Comparison of ENCODE assay signal across 9 mouse cellular contexts in genomic region chr8:105157555-105157954, GRCm38 (mm10). TPM values are rescaled to one million over a fixed set of nuclear protein-coding genes. Genes with fewer than 3 reads are reported as not detected.
DNase-seq lines count a peak whose midpoint lies in the region; ATAC-seq and TF ChIP-seq lines count a peak whose summit lies in the region.
"Had no signal": no experiment of that assay in that cellular context is flagged by ENCODE, and none has a peak within 500 bp of the region (broad histone marks: within the 10 kb centered on the region; RNA-seq: fewer than 3 reads in every experiment).

No protein-coding gene starts in this region.

- WGBS in liver, adult 2 months = 51% methylated on average over 10 of the region's 10 CpGs
- WGBS in liver, embryonic 12.5 days (ENCODE audit: insufficient replicate concordance) = 36% methylated on average over 10 of the region's 10 CpGs
- 48% methylated on average over 10 of the region's 10 CpGs for WGBS in lung, embryonic 14.5 days

- H3K4me3 ChIP-seq in liver, adult 2 months (ENCODE audit: insufficient read depth, low read depth, low read length) = no peak overlapping the region
- no peak overlapping the region for H3K4me3 ChIP-seq in liver, embryonic 12.5 days
- no peak overlapping the region for H3K4me3 ChIP-seq in lung, embryonic 14.5 days (ENCODE audit: low read depth, low read length)
- H3K4me3 ChIP-seq: midbrain, embryonic 12.5 days had no signal

- H3K4me2 ChIP-seq in liver, embryonic 12.5 days = no peak overlapping the region
- H3K4me2 ChIP-seq in lung, embryonic 14.5 days = no peak overlapping the region
- H3K4me2 ChIP-seq: midbrain, embryonic 12.5 days had no signal

- no peaks in the 10 kb centered on the region for H3K27me3 ChIP-seq in liver, adult 2 months (ENCODE audit: control insufficient read depth, insufficient read depth, low read length)
- peaks cover 26% of the 10 kb centered on the region for H3K27me3 ChIP-seq in liver, embryonic 12.5 days (replicated peaks)
- peaks cover 1% of the 10 kb centered on the region; the same call in 1 of the 2 replicates for H3K27me3 ChIP-seq in lung, embryonic 14.5 days (ENCODE audit: insufficient read depth, low read length)
- no peaks in the 10 kb centered on the region for H3K27me3 ChIP-seq in splenic B cell, adult 2 months (ENCODE audit: control insufficient read depth, insufficient read depth, low read length, poor library complexity, severe bottlenecking)

- no peak for TF ChIP-seq POLR2A in liver, adult 2 months (IDR thresholded peaks at IDR 0.05; ENCODE audit: extremely low read depth, insufficient read depth, low read length)

- H3K79me2 ChIP-seq in liver, adult 2 months (ENCODE audit: control insufficient read depth, insufficient read depth, low read length) = no peaks in the 10 kb centered on the region

- TF ChIP-seq CTCF in liver, adult 2 months (IDR thresholded peaks at IDR 0.05; ENCODE audit: low read depth, low read length) = peak; percentile 87
- TF ChIP-seq CTCF in lung, embryonic 14.5 days (IDR thresholded peaks at IDR 0.05; ENCODE audit: low read depth) = peak; percentile 71

- peaks cover 5% of the 10 kb centered on the region; the same call in 1 of the 2 replicates for H3K4me1 ChIP-seq in liver, adult 2 months (ENCODE audit: control insufficient read depth, insufficient read depth, low read length)
- H3K4me1 ChIP-seq in liver, embryonic 12.5 days = 0 out of 2 replicates have a peak, but pooled peaks cover 5% of the 10 kb centered on the region
- no peaks in the 10 kb centered on the region for H3K4me1 ChIP-seq in lung, embryonic 14.5 days (ENCODE audit: insufficient read depth)

- H3K27ac ChIP-seq in liver, adult 2 months (replicated peaks; ENCODE audit: insufficient read depth, low read depth, low read length) = no peak overlapping the region
- H3K27ac ChIP-seq in liver, embryonic 12.5 days = no peak overlapping the region
- H3K27ac ChIP-seq in lung, embryonic 14.5 days (ENCODE audit: low read depth) = no peak overlapping the region
- H3K27ac ChIP-seq: midbrain, embryonic 12.5 days had no signal

- DNase-seq in adrenal gland, adult (ENCODE audit: inconsistent age in 2 of 2, low spot score in 1 of 2) = peak; percentile 69 to 86
- no peak for DNase-seq in adrenal gland, postnatal 4 days (ENCODE audit: low spot score in 2 of 2)
- peak; percentile 33 for DNase-seq in liver, adult 2 months (ENCODE audit: extremely low read depth, low read depth, low spot score)
- peak; percentile 35 for DNase-seq in forelimb bud, embryonic 11.5 days (ENCODE audit: low read depth, low spot score)
- peak; percentile 68 for DNase-seq in lung, embryonic 14.5 days
- peak; percentile 82 for DNase-seq in splenic B cell, adult 2 months (ENCODE audit: low read depth, low spot score)
- no peak for DNase-seq in urinary bladder, adult 2 months (ENCODE audit: low spot score)

- H3K36me3 ChIP-seq in liver, adult 2 months (ENCODE audit: control insufficient read depth, insufficient read depth, low read length) = no peaks in the 10 kb centered on the region
- H3K36me3 ChIP-seq in liver, embryonic 12.5 days = no peaks in the 10 kb centered on the region
- H3K36me3 ChIP-seq in lung, embryonic 14.5 days (ENCODE audit: insufficient read depth) = no peaks in the 10 kb centered on the region
- H3K36me3 ChIP-seq in splenic B cell, adult 2 months (ENCODE audit: control insufficient read depth, insufficient read depth, low read length, poor library complexity, severe bottlenecking) = no peaks in the 10 kb centered on the region
- H3K36me3 ChIP-seq: midbrain, embryonic 12.5 days had no signal

- no peaks in the 10 kb centered on the region for H3K9me3 ChIP-seq in liver, embryonic 12.5 days (replicated peaks)
- H3K9me3 ChIP-seq in lung, embryonic 14.5 days (ENCODE audit: low read depth, low read length) = no peaks in the 10 kb centered on the region
- H3K9me3 ChIP-seq: midbrain, embryonic 12.5 days had no signal

- H3K9ac ChIP-seq in liver, adult 2 months (ENCODE audit: low read depth, low read length) = no peak overlapping the region
- no peak overlapping the region for H3K9ac ChIP-seq in liver, embryonic 12.5 days
- H3K9ac ChIP-seq in lung, embryonic 14.5 days = no peak overlapping the region
- H3K9ac ChIP-seq: midbrain, embryonic 12.5 days had no signal

- ATAC-seq in liver, embryonic 12.5 days = no peak
- no peak for ATAC-seq in lung, embryonic 14.5 days (ENCODE audit: insufficient read depth)

RNA-seq across cellular contexts. Expression of gene Cbfb, which starts 12.9 kb away (rescaled TPM):
- total RNA-seq in adrenal gland, postnatal 4 days (2021) = 10 to 100 TPM; 66.4 to 70.2 TPM
- 13.2 and 15.7 TPM in 2 replicates for total RNA-seq in liver, adult 2 months (2014; rRNA removed)
- 1.8 and 2.8 TPM in 2 replicates for polyA plus RNA-seq in liver, adult 2 months (2012; rRNA removed)
- 19.1 and 19.6 TPM in 2 replicates for polyA plus RNA-seq in liver, embryonic 12.5 days (2016; fragmentation: Nextera tagmentation; extraction: Ambion mirVana)
- polyA plus RNA-seq in lung, embryonic 14.5 days (2014; fragmentation: Nextera tagmentation; extraction: Ambion mirVana) = 81.4 and 85.2 TPM in 2 replicates
- 28.0 and 30.1 TPM in 2 replicates for polyA plus RNA-seq in urinary bladder, adult 2 months (2012; rRNA removed)

RNA-seq across cellular contexts. Expression of gene Ces4a, which starts 26.0 kb away (rescaled TPM):
- total RNA-seq in adrenal gland, postnatal 4 days (2021) = not detected
- 0.13 and 0.55 TPM in 2 replicates for total RNA-seq in liver, adult 2 months (2014; rRNA removed)
- polyA plus RNA-seq in liver, adult 2 months (2012; rRNA removed) = 0.09 and 0.93 TPM in 2 replicates
- not detected in 2 replicates for polyA plus RNA-seq in liver, embryonic 12.5 days (2016; fragmentation: Nextera tagmentation; extraction: Ambion mirVana)
- not detected in 2 replicates for polyA plus RNA-seq in lung, embryonic 14.5 days (2014; fragmentation: Nextera tagmentation; extraction: Ambion mirVana)
- not detected in 2 replicates for polyA plus RNA-seq in urinary bladder, adult 2 months (2012; rRNA removed)
- polyA plus RNA-seq: midbrain, embryonic 12.5 days had no signal

Comparison
In these comparisons a context has a peak if more than half of its experiments do, and no peak if none do; other contexts are left out.
1. DNase-seq: peak in adrenal gland, adult (2 of 2), liver, adult 2 months (single experiment), forelimb bud, embryonic 11.5 days (single experiment), lung, embryonic 14.5 days (single experiment) and splenic B cell, adult 2 months (single experiment); none in adrenal gland, postnatal 4 days (0 of 2) and urinary bladder, adult 2 months (single experiment).